Mouse (Mus musculus) left cerebral cortex, postnatal 36 days (tissue): ENCODE measurements at regions not wholly inside any gene's neighbourhood (a gene's known extent, or its start where the extent isn't known, plus 50 kb on each side); places are given as distances from the start of the nearest gene placed in this dataset.
A peak's percentile ranks its signal among the peaks of the same experiment; 100 is the strongest.
"Not testable (repeated sequence)": the region's sequence is repeated elsewhere in the genome, so short reads cannot be mapped to it uniquely, and the experiment has no call there.

ENCODE experiments used
- DNase-seq, 2 experiments: peaks; one replicate each; pipeline ENCODE4 v3.0.0; 2021 to 2022; ENCODE audit warnings: low spot score in 2 of 2, mixed read lengths in 1 of 2
- intact Hi-C: fragments of 180-260 bp; cut with DNase I; formaldehyde crosslinking; loops from one replicate; pipeline ENCODE4 v1.15.1; 2025

DNA sequence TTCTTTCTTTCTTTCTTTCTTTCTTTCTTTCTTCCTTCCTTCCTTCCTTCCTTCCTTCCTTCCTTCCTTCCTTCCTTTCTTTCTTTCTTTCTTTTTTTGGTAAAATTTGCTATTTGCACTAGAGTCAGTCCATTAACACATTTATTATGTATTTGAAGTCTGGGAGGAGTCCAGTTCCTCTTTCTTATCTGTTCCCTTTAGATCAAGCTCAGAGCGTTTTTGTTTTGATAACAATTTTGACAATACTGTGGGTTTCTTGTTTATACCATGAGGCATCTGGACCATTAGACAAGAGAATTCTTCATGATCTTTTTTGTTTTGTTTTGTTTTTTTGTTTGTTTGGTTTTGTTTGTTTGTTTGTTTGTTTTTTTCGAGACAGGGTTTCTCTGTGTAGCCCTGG, 52.3 kb upstream of the Cttnbp2 start:
- intact Hi-C loops, DNase-seq: not testable (repeated sequence)

DNA sequence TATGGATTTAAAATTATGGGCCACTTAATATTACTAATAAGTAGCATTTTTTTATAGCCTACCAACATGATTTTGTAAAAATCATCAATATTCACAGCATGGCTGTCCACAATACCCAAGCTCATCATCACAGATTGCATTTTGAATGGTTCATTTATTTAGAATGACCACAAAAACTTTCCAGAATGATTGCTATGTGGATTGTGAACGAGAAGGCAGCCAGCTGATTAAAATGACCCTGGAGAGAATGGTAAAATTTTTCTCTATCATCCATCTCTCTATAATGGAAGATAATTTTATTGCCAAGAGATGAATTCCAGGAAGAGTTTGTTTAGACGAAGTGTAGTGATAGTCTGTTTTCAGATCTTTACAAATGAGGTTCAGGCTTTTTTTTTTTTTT, 54.6 kb upstream of the Cttnbp2 start:
- intact Hi-C loops: no loop called here
- no peak for DNase-seq

DNA sequence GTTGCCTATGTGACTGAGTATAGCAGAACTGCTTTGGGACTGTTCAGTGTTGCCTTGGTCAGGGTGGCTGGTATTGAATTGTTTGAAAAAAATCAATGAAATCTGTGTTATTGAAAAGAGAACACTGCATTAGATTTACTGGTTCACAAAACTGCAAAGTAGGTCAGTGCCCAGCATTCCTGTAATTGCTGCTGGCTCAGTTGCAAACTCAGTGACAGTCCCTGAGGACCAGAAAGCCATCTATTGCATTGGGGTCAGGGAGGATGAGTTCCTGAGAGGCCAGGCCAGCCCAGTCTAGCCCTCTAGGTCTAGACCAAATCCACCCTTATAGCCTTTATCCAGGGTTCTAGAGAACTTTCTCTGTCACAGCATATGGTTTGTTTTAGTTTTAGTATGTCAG, 63.9 kb upstream of the Cttnbp2 start:
- no peak for DNase-seq
- intact Hi-C loops: no loop called here

DNA sequence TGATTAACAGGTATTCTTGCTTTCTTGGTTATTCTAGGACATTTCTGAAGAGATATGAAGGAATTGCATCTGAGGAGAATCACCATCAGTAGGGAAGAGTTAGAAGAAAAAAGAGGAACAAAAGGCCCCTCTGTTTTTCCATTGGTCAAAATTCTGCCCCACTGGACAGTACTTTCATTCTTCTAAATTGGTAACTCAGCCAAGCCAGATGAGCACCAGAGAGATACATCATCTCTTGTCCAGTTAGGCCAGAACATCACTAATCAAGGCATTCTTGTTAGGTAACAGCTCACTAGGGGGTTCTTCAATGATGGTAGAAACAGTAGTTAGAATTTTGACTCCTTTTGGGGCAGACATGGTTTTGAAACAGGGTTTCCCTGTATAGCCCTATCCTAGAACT, 74.8 kb upstream of the Cttnbp2 start:
- DNase-seq: no peak
- intact Hi-C loops: no loop called here

DNA sequence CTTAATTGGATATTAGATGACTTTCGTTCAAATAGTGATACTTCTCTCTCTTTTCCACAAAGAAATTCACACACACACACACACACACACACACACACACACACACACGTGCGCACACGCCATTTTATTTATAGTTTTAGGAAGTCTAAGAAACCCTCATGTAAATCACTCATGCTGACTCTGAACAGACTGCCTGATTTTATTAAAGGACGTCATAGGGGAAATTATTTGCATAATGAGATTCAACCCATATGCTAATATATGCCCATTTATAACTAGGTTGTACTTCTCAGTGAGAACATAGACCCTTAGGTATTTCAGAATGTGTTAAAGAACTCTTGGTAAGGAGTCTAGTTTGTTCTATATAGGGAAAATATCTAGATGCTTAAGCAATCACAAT, 82.0 kb upstream of the Cttnbp2 start:
- intact Hi-C loops: no loop called here
- DNase-seq: no peak

- intact Hi-C loops: no loop called here
- DNase-seq: no peak
Measured at GRCm38 (mm10) chr6:18599626-18600025, 85.0 kb upstream of the Cttnbp2 start.

DNA sequence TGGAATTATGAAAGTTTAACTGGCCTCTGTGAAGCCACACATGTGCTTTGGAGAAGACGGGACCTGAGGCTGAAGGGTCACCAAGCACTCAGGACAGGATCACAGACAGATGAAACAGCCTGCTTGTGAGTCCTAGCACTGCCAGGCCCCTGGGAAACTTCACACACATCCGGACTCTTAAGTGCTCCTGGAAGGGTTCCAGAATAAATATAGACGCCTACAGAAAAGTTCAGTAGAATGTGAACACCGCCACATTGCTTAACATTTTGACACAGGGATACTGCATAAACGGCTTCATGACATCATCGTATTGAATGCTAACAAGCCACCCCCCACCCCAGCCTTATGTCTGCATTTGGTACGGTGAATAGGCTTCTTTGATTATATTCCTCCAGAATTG, 87.3 kb upstream of the Cttnbp2 start:
- no peak for DNase-seq
- intact Hi-C loops: no loop called here

GRCm38 (mm10) chr6:18621372-18622262, 107.0 kb upstream of the Cttnbp2 start:
- no peak for DNase-seq

DNA sequence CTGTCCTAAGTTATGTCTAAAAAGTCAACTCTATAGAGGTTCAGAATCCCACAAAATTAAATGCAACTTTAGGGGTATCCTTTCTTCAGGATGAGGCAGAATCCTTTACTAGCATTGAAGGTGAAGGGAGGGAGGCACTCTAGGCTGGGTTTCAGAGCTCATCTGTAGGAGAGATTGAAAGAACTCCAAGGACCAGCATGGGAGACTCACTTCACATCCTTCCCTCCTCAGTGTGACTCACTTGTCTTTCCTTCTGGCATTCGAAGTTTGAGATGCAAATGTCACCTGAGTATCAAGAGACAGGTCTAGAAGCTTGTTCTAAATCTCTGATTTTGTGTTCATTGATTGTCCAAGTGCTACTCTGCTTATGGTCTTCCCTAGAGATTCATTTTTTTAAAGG, 113.9 kb upstream of the Cttnbp2 start:
- intact Hi-C loops: no loop called here

More at GRCm38 (mm10) chr6:18621372-18622262, 107.0 kb upstream of the Cttnbp2 start:
- intact Hi-C loops: no loop called here

DNA sequence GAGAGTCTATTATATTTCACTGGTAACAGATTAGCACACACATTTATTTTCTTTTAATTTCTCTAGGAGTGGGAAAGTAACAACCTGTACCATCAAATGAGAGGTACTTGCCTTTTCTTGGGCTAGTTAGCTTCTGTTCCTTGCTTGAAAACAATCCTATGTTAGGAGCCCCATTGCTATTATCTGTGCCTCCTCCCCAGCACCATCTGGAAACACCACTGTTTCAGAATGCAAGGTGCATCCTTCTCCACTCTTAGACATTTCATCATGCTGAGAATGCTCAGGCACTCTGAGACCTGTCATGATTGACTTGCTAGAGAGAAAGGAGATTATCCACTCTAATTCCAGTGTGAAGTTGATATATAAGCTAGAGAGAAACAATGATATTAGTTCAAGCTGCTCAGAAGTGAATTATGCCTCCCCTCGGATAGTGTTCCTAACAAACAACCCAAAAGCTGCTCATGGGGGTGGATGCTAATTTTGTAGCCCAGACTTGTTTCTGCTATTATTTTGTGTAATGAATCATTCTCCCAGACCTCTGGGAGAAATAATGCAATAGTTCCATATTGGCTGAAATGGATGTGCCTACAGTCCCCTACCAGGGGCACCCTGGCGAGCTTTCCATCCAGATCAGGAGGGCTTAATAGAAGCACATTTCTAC, 119.0 kb upstream of the Cttnbp2 start:
- intact Hi-C loops: loop anchor here (5.0 kb wide), 1 partner anchor 121 kb away; the partner anchor contains the start of gene Cttnbp2

More for the DNA sequence above, 113.9 kb upstream of the Cttnbp2 start:
- no peak for DNase-seq

GRCm38 (mm10) chr6:18639712-18640383, 125.2 kb upstream of the Cttnbp2 start:
- intact Hi-C loops: no loop called here
- peak; percentile 41 to 58 for DNase-seq

More for the DNA sequence above, 119.0 kb upstream of the Cttnbp2 start:
- DNase-seq: no peak

DNA sequence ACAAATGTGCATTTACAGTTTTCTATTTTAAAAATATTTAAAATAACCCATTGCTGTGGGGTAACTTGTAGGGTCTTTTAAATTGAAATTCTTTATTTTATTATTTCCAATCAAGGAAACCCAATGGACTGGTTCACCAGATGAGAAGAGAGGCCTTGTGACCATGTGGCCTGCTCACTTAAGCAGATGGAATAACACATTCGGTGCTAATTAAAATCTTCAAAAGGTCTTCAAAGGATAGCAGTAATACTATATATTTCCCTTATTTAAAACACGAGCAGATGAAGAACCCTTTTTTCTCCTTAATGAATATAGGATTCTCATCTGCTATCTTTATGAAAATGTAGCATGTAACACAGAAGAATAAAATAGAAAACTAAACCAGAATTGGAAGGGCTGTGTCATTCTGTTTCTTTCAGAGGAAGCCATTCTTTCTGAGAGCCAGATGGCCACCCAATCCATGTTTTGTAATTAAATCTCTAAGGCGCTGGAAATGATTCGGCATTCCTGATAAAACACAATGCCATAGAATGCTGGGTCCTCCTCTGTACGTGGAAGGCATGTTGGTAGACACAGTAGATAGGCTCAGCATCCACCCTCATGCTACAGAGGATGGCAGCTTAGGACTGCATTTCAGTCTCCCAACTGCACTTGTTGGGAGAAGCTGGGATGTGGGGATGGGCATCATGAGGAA, 134.4 kb upstream of the Cttnbp2 start:
- DNase-seq: no peak
- intact Hi-C loops: no loop called here

- intact Hi-C loops: no loop called here
- no peak for DNase-seq
Measured at GRCm38 (mm10) chr6:18651319-18651718, 136.7 kb upstream of the Cttnbp2 start.

DNA sequence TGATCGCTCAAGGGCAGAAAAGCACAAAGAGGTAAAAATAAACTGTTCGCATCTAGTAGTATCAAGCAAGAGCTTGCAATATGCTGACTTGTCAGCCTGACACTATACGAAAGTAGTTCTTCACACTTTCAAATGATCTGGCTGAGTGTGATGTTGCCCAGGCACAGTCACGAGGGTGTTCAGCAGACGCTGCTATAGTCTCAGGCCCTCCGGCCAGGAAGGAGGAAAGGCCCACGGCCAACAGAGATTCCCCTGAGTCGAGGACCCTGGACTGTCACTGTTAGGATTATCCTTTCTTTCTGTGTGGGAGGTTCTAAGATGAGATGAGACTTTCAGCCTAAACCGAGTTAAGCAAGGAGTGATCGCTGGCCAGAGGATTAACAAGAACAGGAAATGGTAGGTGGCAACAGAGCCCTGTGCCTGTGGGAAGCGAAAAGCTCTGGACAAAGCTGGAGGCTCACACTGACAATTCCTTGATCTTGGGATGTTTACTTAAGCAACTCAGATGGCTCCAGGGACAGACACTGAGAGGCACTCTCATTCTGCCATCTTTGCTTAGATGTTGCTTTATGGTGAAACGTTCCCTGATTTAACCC, 137.5 kb upstream of the Cttnbp2 start:
- intact Hi-C loops: no loop called here
- peak; percentile 41 to 70 for DNase-seq

GRCm38 (mm10) chr6:18654275-18654674, 139.6 kb upstream of the Cttnbp2 start:
- intact Hi-C loops: no loop called here
- DNase-seq: no peak

DNA sequence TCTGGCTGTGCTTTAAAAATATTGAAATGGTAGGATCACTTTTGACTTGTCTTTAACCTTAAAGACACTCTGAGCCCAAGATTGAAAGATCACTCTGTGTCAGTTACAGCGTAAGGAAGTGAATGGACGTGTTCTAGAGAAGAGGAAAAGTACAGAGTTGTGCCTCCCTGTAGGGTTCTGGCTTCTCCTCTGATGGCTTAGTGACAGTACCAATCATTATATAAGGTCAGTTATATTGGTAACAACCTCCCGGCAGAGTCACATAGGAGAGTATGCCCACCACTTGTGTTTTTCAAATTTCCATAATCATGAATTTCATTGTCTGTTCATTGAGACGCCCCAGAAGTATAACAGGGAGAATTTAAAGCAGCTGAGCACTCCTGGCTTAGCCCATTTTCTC, 141.6 kb upstream of the Cttnbp2 start:
- no peak for DNase-seq
- intact Hi-C loops: no loop called here

DNA sequence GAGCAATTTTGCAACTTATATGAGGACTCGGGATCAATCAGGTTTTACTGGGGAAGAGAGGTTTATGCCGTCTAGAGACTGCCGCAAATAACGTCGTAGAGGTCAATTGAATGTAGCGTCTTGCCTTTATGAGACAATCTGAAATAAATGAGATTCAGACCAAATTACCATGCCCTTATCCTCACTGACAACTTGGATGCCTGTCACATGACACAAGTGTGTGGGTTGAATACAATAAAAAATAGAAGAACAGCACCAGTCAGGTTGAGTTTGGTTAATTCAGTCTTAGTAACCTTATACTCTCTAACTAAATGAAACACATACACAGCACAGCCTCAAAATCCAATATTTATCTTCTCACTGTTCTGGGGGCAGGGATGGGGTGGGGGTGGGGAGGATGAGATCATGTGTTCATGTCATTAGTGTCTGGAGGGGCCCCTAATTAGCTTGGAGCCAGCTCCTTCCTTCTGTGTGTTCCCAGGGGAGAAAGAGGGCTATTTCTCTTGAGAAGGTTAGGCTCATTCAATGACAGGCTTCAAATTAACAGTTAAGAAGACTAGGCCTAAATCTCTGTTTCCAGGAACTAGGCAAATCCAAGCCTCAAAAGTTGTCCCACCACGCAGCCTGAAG, 142.2 kb upstream of the Cttnbp2 start:
- DNase-seq: no peak
- intact Hi-C loops: no loop called here

GRCm38 (mm10) chr6:18664687-18665086, 150.0 kb upstream of the Cttnbp2 start:
- DNase-seq: no peak
- intact Hi-C loops: no loop called here

- intact Hi-C loops: no loop called here
- no peak for DNase-seq
Measured at GRCm38 (mm10) chr6:18665992-18666391, 151.3 kb upstream of the Cttnbp2 start.
